Mouse (Mus musculus) regulatory T cell (primary cell): ENCODE measurements around the gene Gm266.

Source experiments
- in situ Hi-C: fragments of 300-600 bp; cut with MboI, MseI; formaldehyde crosslinking; loops from one replicate; pipeline ENCODE4 v1.15.1; 2025; ENCODE audit warnings: high pct_unique_total_duplicates

Gene Gm266

DNA sequence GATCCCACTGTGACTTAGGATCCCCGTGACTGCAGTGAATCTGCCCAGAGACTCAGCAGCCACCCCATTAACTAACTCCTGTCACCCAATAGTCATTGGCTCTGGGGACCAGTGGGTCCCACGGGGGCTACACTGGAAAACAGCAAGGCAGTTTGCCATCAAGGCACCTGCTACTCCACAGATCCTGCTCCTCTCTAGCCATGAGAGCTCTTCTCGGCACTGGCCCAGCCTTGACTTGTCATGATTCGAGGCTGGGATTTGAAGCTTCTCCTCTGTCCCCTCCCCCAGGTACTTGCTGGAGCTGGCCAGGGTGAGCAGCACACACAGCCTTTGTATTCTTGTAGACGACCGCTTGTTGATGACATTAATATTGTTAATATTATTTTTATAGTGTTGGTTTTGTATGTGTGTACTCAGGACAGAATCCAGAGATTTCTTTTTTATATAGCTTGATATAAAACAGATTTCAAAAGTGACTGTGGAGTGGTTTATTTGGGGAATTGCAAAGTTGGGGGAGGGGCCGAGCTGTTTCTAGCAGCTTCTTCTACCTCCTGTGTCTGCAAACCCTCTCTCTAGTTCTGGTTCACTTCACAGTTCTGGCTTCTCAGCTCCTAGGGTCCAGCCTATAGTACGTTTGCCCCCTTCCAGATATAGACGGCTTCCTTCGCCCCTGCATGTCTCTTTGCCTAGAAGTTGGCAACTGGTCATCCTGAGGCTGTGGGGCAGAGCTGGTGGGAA, 30.9 kb downstream of the Gm266 start:
- in situ Hi-C loops = loop anchor here (5.0 kb wide), 1 partner anchor 32 kb away; no protein-coding TSS in a partner anchor

- in situ Hi-C loops = no loop called here
Measured at GRCm38 (mm10) chr12:111454021-111454420, 31.6 kb downstream of the Gm266 start.

GRCm38 (mm10) chr12:111451561-111451960, 34.1 kb downstream of the Gm266 start:
- in situ Hi-C loops = no loop called here

GRCm38 (mm10) chr12:111450359-111450758, 35.3 kb downstream of the Gm266 start:
- in situ Hi-C loops = no loop called here

DNA sequence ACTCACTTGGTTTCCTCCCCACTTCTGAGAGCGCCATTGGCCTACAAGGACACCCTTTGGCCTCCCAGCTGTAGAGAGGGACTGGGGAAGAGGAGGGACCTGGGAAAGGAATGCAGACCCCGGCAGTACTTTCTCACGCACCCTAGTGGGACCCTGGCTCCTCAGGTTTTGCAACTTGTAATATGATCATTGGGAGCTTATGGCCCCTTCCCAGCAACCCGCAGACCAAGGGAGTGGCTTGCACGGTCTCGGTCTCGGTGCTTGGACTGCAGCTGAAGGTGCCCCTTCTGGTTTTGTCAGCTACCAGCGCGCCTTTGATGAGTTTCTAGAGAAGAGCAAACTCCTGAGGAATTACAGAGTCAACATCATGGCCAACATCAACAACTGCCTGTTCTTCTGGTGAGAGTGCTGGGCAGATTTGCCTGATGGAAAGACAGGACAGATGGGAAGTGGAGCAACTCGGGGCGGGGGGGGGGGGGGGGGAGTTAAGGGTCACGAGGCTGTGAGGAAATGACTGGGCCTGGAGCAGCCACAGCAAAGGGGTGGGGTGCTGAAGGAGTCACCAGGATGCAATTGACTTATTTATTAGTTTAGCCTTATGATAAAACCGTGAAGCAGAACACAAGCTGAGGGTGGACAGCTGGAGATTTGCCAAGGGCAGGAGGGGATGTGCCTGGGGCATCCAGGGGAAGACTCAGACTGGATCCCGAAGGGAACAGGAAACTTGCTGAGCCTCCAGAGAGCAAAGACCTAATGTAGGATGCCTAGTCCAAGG, 36.5 kb downstream of the Gm266 start:
- in situ Hi-C loops = no loop called here

DNA sequence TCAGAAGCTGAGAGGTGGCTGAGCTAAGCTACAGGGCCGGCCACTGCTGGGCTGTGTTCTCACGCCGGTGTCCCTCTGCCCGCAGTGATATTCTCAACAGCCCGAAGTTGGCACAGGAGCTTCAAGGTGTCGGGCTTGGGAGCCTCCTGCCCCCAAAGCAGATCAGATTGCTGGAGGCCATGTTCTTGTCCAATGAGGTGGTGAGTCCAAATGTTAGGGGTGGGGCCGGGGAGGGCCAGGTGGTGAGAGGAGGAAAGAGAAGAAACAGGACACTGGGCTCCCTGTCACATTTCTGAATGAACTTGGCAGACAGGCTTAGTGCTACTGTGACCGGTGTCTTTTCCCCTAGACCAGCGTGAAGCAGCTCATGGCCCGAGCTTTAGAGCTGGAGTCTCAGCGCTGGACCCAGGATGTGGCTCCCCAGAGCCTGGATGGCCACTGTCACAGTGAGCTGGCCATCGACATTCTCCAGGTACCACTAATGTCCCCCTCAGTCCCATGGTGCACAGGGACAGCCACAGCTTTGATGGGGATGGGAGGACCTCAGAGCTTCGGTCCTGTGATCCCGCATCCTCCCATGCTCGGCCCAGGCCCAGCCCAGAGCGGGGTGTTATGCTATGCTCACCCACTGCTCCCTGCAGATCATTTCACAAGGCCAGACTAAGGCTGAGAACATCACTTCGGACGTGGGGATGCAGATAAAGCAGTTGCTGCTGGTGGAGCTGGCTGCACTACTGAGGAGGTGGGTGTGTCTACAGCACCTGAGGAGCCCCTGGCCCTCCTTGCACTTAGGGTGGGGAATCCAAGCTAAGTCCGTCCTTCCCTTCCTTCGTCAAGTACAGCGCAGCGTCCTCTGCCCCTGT, 37.5 kb downstream of the Gm266 start:
- in situ Hi-C loops = no loop called here

DNA sequence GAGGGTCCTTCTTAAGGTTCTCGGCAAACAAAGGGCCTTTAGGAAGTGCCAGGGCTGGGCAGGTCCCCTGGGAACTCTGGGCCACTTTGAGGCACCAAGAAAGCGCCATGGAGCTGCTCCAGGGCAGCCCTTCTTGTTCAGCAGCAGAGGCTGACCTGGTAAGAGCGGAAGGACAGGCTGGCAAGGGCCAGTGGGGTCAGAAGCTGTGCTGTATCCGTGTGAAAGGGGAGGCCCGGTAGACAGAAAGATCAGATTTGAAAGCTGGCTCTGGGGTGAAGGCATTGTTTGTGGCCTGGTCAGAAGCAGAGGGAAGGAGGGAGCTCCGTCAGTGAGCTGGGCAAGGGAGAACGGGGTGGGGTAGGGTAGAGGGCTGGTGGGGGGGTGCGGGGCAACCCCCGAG, 38.3 kb downstream of the Gm266 start:
- in situ Hi-C loops = no loop called here

GRCm38 (mm10) chr12:111446745-111447144, 38.9 kb downstream of the Gm266 start:
- in situ Hi-C loops = no loop called here

GRCm38 (mm10) chr12:111445890-111446613, 39.6 kb downstream of the Gm266 start:
- in situ Hi-C loops = no loop called here

- in situ Hi-C loops = no loop called here
Measured at GRCm38 (mm10) chr12:111445161-111445889, 40.3 kb downstream of the Gm266 start.

- in situ Hi-C loops = no loop called here
Measured at GRCm38 (mm10) chr12:111443921-111444831, 41.4 kb downstream of the Gm266 start.

- in situ Hi-C loops = no loop called here
Measured at GRCm38 (mm10) chr12:111443011-111443870, 42.4 kb downstream of the Gm266 start.

GRCm38 (mm10) chr12:111442309-111443010, 43.2 kb downstream of the Gm266 start, which contains the start of gene Tnfaip2:
Gene Tnfaip2 (plus strand): TSS chr12:111442469.
- in situ Hi-C loops = no loop called here

DNA sequence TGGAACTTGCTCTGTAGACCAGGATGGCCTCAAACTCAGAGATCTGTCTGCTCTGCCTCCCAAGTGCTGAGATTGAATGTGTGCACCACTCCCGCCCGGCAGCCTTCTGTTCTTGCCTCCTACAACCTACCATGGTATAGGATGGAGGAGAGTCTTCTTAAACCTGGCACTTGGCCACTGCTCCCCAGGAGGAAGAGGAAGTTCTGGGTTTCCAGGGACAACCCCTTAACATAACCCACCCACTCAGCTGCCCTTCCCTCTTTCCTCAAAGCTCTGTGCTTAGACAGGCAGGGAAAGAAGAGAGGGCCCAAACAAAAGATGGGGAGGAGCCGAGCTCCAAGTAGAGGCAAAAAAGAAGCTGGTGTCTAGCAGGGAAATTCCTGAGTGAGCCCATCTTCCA, 44.1 kb downstream of the Gm266 start:
- in situ Hi-C loops = no loop called here

DNA sequence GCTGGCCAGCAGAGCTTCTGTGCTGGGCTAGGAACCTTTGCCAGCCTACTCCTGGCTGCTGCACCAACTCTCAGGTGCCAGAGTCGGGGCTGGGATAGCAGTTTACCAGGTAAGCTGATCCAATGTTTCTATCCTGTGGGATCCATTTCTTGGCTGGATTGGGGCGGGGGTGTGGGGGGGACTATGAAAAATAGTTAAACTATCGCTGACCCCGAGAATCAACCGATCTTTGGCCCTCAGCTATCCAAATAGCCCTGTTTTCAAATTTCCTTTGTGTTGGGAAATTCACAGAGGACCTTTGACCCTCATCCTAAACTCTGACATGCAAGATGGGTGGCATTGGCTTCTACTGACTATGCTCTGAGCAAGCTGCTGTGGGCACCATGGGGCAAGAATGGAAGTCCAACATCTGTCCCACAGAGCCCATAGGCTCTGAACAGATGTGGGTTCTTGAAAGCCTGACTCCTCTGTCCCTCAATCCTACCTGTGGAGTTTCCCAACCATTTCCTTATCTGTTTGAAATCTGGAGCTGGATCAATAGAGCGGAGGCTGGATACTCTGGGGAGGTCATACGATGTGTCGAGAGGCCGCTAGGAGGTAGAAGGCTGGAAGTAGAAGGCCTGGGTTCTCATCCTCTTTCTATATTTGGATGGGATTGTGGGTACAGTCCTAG, 44.8 kb downstream of the Gm266 start:
- in situ Hi-C loops = no loop called here

GRCm38 (mm10) chr12:111438850-111439249, 46.8 kb downstream of the Gm266 start:
- in situ Hi-C loops = no loop called here

GRCm38 (mm10) chr12:111437222-111437900, 48.3 kb downstream of the Gm266 start:
- in situ Hi-C loops = no loop called here
